Mouse (Mus musculus): ENCODE results near the gene Pla2g12b.

DNA sequence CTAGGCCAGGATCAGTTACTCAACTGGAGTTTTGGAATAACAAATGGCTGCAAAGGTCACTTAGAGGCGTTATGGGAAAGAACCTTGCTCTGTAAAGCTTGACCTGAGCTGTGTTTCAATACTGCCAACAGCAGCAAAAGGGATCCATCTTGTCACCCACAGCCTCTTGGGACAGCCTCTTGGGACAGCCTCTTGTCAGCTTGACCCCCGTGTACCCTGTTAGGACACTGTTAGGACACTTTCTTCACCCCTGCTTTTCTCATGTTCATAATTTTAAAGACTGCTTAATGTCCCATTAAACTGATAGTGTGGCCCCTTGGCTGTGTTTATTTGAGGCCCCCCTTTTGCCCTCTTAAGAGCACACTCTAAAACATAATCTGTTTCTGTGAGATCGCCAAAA, 21.0 kb downstream of the Pla2g12b start:
- TF ChIP-seq CTCF (IDR thresholded peaks at IDR 0.05; ENCODE audit: borderline replicate concordance, insufficient read depth, low read depth, low read length) (no peak), POLR2A (IDR thresholded peaks at IDR 0.05; ENCODE audit: borderline replicate concordance, insufficient read depth, low read length) (no peak)
